Mouse (Mus musculus) right cerebral cortex, postnatal 36 days (tissue): ENCODE data around the gene Rspo4.

Source experiments
- DNase-seq, 2 experiments: peaks; one replicate each; pipeline ENCODE4 v3.0.0; 2022; ENCODE audit warnings: low spot score in 2 of 2, mixed read lengths in 1 of 2

Rspo4 gene

GRCm38 (mm10) chr2:151842648-151843226 is at the start of gene Rspo4:
Gene Rspo4, plus strand, starts transcription at chr2:151842927.
- no peak for DNase-seq

DNA sequence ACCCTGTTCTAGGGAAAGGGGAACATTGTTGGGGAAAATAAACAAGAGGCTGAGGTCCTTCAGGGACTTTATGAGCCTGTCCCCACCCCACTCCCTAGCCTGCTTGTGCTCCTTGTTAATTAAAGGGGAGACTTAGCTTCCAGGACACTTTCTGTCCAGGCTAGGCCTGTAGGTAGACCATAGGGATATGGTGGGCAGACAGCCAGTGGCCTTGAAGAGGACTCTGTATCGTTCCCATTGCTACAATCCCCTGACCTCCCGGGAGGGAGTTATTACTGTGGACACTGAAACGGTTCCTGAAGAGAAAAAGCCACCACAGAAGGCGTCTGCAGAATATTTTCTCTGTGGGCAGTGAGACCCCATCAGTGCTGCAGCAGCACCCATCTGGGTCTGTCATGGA is 27.1 kb upstream of the Rspo4 start:
- DNase-seq, result no peak

DNA sequence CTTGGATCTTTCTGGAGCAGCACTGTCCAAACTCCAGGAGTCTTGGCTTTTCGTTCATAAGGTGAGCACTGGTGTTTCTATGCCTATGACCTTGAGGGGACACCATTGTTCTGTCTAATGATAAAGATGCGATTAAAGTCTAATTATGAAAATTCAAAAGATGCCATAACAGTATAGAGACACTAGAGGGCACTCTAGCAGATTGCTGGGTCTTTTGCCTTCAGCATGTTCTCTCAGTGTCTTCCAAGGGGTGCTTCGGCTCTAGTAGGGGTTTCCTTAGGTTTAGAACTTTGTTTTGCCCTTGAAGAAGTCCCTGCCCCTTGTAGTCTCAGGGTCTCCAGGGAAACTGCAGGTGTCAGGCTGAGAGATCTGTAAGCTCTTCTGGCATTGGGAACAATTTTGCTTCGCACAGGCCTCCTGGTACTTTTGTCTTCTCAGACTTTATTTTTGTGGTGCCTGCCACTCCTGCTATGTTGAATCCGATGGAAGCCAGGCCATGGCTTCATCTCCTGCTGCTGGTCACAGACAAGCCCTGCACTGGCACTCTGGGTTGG is 19.6 kb downstream of the Rspo4 start:
- no peak for DNase-seq

DNA sequence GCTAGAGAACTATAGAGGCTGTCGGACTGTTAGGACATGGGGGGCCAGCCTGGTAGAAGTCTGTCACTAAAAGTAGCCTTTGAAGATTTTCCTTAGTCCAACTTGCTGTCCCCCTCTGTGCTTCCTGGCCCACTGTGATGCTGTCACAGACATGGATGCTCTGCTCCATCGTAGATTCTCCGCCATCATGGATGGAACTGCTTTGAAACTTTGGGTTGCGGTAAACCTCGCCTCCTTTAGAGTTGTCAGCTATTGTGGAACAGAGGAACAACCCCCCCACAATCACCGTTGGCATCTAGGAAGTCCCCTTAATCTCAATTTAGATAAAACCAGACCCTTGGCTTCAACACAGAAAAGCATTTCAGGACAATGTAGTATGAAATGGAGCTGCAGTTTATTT is 22.2 kb downstream of the Rspo4 start:
- no peak for DNase-seq

DNA sequence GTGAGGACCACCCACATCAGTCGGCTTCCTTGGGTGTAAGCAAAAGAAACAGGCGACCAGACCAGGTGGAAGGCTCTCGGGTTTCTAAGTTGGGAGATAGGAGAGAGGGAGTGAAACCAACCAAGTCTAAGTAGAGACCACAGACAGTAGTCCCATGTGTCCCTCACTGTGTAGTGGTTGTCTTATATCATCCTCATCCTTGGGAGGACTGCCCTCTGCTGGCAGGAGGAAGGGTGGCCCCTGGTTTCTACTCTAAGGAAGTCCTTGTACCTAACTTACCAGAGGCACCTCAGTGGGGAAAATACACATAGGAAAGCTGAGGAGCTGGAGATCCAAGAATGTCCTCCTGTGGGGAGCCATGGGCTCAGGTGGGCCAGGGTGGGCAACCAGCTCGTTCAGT is 23.8 kb downstream of the Rspo4 start:
- peak; percentile 51 to 57 for DNase-seq

- no peak for DNase-seq
Observed at GRCm38 (mm10) chr2:151868196-151868595, 25.5 kb downstream of the Rspo4 start.

DNA sequence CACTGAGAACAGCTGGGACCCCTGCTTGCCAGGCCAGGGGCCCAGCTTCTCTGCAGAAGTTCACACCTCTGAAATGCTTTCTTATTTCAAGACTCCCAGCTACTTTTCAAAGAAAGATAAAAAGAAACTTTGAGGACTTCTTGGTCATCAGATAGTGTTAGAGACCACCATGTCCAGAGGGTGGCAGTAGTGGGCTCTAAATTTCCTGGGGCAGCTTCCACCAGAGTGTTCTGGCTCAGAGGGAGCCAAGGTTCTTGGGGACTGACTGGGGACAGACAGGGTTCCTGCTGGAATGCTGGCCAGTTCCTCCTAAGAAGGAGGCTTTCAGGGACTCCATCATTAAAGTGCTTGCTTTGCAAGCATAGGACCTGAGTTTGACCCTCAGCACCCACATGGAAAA is 31.8 kb downstream of the Rspo4 start:
- DNase-seq, result no peak

- DNase-seq, result peak; percentile 18
Observed at GRCm38 (mm10) chr2:151876012-151876485, 33.3 kb downstream of the Rspo4 start.

- DNase-seq, result no peak
Observed at GRCm38 (mm10) chr2:151878645-151879044, 35.9 kb downstream of the Rspo4 start.

DNA sequence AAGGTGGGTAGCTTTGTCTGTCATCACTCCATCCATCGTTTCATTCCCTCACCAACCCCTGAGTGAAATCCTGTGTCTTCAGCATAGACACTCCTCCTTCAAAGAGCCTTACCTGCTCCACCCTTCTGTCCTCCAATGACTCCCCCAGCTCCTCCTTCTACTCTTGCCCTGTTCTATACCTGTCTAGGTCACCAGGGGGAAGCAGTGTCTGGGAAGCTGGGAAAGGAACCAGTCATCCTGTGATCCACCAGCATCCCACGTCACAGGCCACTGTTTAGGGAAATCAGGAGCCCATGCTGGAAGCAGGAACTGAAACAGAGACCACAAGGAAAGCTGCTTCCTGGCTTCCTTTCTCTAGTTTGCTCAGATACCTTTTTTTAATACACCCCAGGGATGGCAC is 37.0 kb downstream of the Rspo4 start:
- DNase-seq, result no peak

DNA sequence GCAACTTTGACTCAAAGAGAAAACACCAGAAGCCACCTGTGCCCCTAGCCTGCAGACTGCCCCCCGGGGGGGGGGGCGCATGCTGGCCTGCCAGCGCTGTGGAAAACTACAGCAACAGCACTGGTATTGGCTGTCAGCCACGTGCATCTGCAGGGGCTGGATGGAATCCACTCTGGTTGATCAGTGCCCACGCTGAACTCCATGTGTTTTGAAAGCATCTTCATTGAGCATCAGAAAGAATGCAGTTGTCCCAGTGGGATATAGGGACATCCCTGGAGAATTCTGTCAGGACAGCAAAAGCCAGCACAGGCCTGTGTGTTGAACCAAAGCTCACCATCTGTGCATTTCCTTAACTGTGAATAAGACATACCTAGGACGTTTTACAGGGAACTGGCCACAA is 48.3 kb downstream of the Rspo4 start:
- peak in 1 of 2 experiments; percentile 19 for DNase-seq

- DNase-seq, result no peak
Observed at GRCm38 (mm10) chr2:151893122-151893774, 50.5 kb downstream of the Rspo4 start.

GRCm38 (mm10) chr2:151894209-151894980 is 51.7 kb downstream of the Rspo4 start:
- peak in 1 of 2 experiments; percentile 14 for DNase-seq

DNA sequence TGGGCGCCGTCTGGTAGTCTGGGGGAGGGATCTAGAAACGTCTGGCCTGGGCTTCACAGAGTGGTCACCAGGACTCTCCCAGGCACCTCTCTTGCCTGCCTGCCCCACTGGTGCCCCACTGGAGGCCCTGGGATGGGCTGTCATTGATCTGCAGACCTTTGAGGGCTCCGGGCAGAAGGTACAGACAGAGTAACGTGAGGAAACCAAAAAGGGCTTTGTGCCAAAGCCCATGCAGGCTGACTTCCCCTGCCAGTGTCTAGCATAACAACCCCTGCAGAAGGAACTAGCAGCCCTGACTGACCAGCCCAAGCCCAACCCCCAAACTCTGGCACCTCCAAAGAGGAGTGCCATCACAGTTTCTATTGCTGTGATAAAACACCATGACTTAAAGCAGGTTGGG is 53.2 kb downstream of the Rspo4 start:
- no peak for DNase-seq

GRCm38 (mm10) chr2:151898106-151898505 is 55.4 kb downstream of the Rspo4 start:
- DNase-seq, result no peak

GRCm38 (mm10) chr2:151900845-151901244 is 58.1 kb downstream of the Rspo4 start:
- no peak for DNase-seq

DNA sequence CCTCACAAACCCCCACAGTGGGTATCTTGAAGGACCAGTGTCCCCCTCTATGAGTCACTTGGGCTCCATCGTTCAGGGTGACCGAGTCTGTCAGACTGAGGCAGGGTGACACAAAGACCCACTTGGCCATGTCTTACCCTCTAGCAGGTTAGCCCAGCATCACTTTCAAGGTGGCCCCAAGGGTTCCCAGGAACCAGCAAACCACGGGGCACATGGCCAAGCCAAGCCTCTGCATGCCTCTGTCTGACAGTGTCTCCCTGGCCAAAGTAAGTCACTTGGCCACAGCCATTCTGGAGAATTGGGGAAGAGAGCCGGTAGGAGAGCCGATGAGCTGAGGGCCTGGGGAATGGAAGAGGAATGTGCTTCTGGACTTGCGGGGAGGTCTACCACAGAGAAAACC is 60.5 kb downstream of the Rspo4 start:
- no peak for DNase-seq

- no peak for DNase-seq
Observed at GRCm38 (mm10) chr2:151903933-151904332, 61.2 kb downstream of the Rspo4 start.

DNA sequence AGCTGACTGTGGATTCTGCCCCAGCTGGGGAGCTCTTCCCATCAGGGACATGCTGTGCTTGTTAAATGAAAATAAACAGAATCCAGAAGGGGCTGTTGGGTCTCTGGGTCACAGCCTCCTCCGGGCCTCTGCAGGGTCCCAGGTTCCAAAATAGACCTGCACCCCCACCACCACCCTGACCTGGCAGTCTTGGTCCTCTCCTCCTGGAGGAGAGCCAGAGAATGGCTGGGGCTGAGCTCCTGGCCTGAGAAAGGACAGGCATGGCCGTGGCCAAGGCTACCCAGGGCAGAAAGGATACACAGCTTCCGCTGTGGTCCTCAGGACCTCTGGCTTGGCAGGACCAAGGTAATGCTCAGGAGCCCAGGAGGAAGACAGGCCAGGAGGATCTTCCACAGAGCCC is 61.9 kb downstream of the Rspo4 start:
- no peak for DNase-seq

DNA sequence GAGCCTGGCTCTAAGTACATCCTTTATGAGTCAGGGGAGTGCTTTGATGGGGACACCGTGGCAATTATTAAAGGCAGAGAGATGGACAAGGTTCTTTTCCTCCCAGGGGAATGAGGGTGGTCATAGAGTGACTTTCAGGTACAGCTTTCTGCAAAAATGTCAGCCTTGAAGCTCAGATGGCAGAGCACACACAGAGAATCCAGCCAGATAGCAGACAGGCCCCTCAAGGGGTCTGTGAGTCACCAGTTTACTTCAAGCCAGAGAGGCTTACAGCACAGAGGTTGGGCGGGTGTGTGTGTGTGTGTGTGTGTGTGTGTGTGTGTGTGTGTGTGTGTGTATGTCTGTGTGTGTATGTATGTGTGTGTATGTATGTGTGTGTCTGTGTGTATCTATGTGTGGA is 64.3 kb downstream of the Rspo4 start:
- no peak for DNase-seq

GRCm38 (mm10) chr2:151909386-151909785 is 66.7 kb downstream of the Rspo4 start:
- DNase-seq, result no peak

GRCm38 (mm10) chr2:151910498-151910897 is 67.8 kb downstream of the Rspo4 start:
- DNase-seq, result no peak
